29 mouse cellular contexts compared by ENCODE assay signal in the genomic region with DNA sequence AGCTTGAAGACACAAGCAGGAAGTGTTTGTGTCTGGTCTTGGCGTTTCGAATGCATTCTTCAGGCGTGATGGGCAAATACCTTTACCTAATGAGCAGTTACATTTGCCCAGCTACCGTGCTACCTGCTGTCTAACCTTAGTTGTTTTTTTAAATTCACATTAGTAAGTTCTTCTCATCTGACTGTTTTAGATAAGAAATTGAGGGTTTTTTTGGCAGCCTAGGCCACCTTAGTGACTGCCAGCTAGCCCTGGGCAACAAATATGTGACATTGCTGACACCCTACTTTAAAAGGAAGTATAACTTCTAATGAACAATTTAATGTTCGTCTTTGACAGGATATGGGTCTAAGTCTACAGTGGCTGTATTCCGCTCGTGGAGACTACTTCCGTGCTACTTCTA. TPM values are rescaled to one million over a fixed set of nuclear protein-coding genes. Genes with fewer than 3 reads are reported as not detected.
DNase-seq lines count a peak whose midpoint lies in the region; ATAC-seq lines count a peak whose summit lies in the region.
"Had no signal": no experiment of that assay in that cellular context is flagged by ENCODE, and none has a peak within 500 bp of the region (broad histone marks: within the 10 kb centered on the region; RNA-seq: fewer than 3 reads in every experiment).

No protein-coding gene starts in this region.

- H3K4me1 ChIP-seq in liver, embryonic 12.5 days = 0 out of 2 replicates have a peak, but pooled peaks cover 4% of the 10 kb centered on the region
- 0 out of 2 replicates have a peak, but pooled peaks cover 6% of the 10 kb centered on the region for H3K4me1 ChIP-seq in liver, embryonic 13.5 days (replicated peaks)
- H3K4me1 ChIP-seq: embryonic facial prominence, embryonic 13.5 days; embryonic facial prominence, embryonic 15.5 days; forebrain, embryonic 10.5 days; forebrain, embryonic 12.5 days had no signal

- peaks cover 99% of the 10 kb centered on the region for H3K36me3 ChIP-seq in liver, embryonic 12.5 days
- H3K36me3 ChIP-seq in liver, embryonic 13.5 days = peaks cover 97% of the 10 kb centered on the region

- 88% methylated on average over 8 of the region's 8 CpGs for WGBS in liver, embryonic 12.5 days (ENCODE audit: insufficient replicate concordance)
- 89% methylated on average over 8 of the region's 8 CpGs for WGBS in liver, embryonic 13.5 days (ENCODE audit: insufficient replicate concordance)

- no peak overlapping the region for H3K4me2 ChIP-seq in liver, embryonic 12.5 days
- no peak overlapping the region for H3K4me2 ChIP-seq in liver, embryonic 13.5 days
- H3K4me2 ChIP-seq: embryonic facial prominence, embryonic 13.5 days; embryonic facial prominence, embryonic 15.5 days; forebrain, embryonic 12.5 days had no signal

- H3K27me3 ChIP-seq in liver, embryonic 12.5 days (replicated peaks) = no peaks in the 10 kb centered on the region
- no peaks in the 10 kb centered on the region for H3K27me3 ChIP-seq in liver, embryonic 13.5 days
- H3K27me3 ChIP-seq: CH12.LX; embryonic facial prominence, embryonic 13.5 days; embryonic facial prominence, embryonic 15.5 days; forebrain, embryonic 12.5 days had no signal

- H3K9ac ChIP-seq in liver, embryonic 12.5 days = no peak overlapping the region
- no peak overlapping the region for H3K9ac ChIP-seq in liver, embryonic 13.5 days
- H3K9ac ChIP-seq: embryonic facial prominence, embryonic 13.5 days; embryonic facial prominence, embryonic 15.5 days; forebrain, embryonic 12.5 days had no signal

- peak; percentile 19 for DNase-seq in heart, adult 11 months
- DNase-seq in heart, adult 8-10 months (ENCODE audit: low spot score) = no peak
- DNase-seq in liver = no peak
- no peak for DNase-seq in liver, embryonic 13.5 days
- no peak for DNase-seq in adrenal gland, postnatal 10 days
- no peak for DNase-seq in lung, postnatal 4 days
- DNase-seq: adrenal gland, adult 2 months; adrenal gland, postnatal 14 days; adrenal gland, postnatal 36 days; B cell, adult 2 months; cerebellum, adult 11 months; cerebellum, adult 18-20 months; cerebellum, adult 8-10 months; cerebellum, adult 9-11 months; cerebellum, postnatal 14 days; cerebellum, postnatal 36 days; embryo, embryonic 11 days had no signal

- H3K4me3 ChIP-seq in liver, embryonic 12.5 days = no peak overlapping the region
- no peak overlapping the region for H3K4me3 ChIP-seq in liver, embryonic 13.5 days (replicated peaks)
- H3K4me3 ChIP-seq: embryonic facial prominence, embryonic 13.5 days; embryonic facial prominence, embryonic 15.5 days; erythroblast, embryonic 14.5 days; forebrain, embryonic 10.5 days; forebrain, embryonic 12.5 days had no signal

- no peak for ATAC-seq in liver, embryonic 12.5 days
- no peak for ATAC-seq in liver, embryonic 13.5 days (ENCODE audit: low read depth)
- peak; percentile 57 for ATAC-seq in megakaryocyte-erythroid progenitor cell, adult 5-6 weeks (replicated peaks; ENCODE audit: low FRiP score, low TSS enrichment, poor library complexity, severe bottlenecking)
- ATAC-seq: CD4-positive, CD25-positive, alpha-beta regulatory T cell, adult 4 months; forebrain, embryonic 14.5 days; forebrain, embryonic 16.5 days had no signal

- peak overlapping the region; percentile 7; the same call in 1 of the 2 replicates for H3K27ac ChIP-seq in liver, embryonic 12.5 days
- H3K27ac ChIP-seq in liver, embryonic 13.5 days = peak overlapping the region; percentile 56; the same call in 1 of the 2 replicates
- H3K27ac ChIP-seq: embryonic facial prominence, embryonic 13.5 days; embryonic facial prominence, embryonic 15.5 days; forebrain, embryonic 10.5 days; forebrain, embryonic 12.5 days had no signal

- H3K9me3 ChIP-seq in liver, embryonic 12.5 days (replicated peaks) = no peaks in the 10 kb centered on the region
- H3K9me3 ChIP-seq in liver, embryonic 13.5 days (replicated peaks) = no peaks in the 10 kb centered on the region
- H3K9me3 ChIP-seq: embryonic facial prominence, embryonic 13.5 days; embryonic facial prominence, embryonic 15.5 days; forebrain, embryonic 10.5 days; forebrain, embryonic 12.5 days; G1E had no signal

RNA-seq across cellular contexts. Expression of a gene that starts 15.5 kb away (rescaled TPM):
- 10 to 100 TPM; 18.6 to 22.6 (median 21.4) TPM for total RNA-seq in heart, adult 8-10 months (2022)
- 6.3 and 6.6 TPM in 2 replicates for polyA plus RNA-seq in liver, embryonic 12.5 days (2016; fragmentation: Nextera tagmentation; extraction: Ambion mirVana)
- 4.2 and 4.9 TPM in 2 replicates for polyA plus RNA-seq in liver, embryonic 13.5 days (2015; fragmentation: Nextera tagmentation; extraction: Ambion mirVana)
- 45.7 and 54.4 TPM in 2 replicates for total RNA-seq in megakaryocyte-erythroid progenitor cell, adult 5-6 weeks (2014; fragmentation: Nextera tagmentation)
- total RNA-seq in megakaryocyte-erythroid progenitor cell, adult 5-6 weeks (2017) = 27.7 and 28.6 TPM in 2 replicates
- 10 to 100 TPM; 45.1 to 85.2 TPM for total RNA-seq in adrenal gland, postnatal 10 days (2021)

RNA-seq across cellular contexts. Expression of a gene that starts 19.4 kb away (rescaled TPM):
- 10 to 100 TPM; 21.4 to 53.5 (median 38.0) TPM for total RNA-seq in heart, adult 8-10 months (2022)
- 327 and 339 TPM in 2 replicates for polyA plus RNA-seq in liver, embryonic 12.5 days (2016; fragmentation: Nextera tagmentation; extraction: Ambion mirVana)
- polyA plus RNA-seq in liver, embryonic 13.5 days (2015; fragmentation: Nextera tagmentation; extraction: Ambion mirVana) = 262 and 322 TPM in 2 replicates
- total RNA-seq in megakaryocyte-erythroid progenitor cell, adult 5-6 weeks (2014; fragmentation: Nextera tagmentation) = 316 and 327 TPM in 2 replicates
- total RNA-seq in megakaryocyte-erythroid progenitor cell, adult 5-6 weeks (2017) = 261 and 333 TPM in 2 replicates
- total RNA-seq in adrenal gland, postnatal 10 days (2021) = 100 to 1,000 TPM; 138 to 212 TPM
